Mouse (Mus musculus) lung, embryonic 16.5 days (tissue): ENCODE measurements around the gene Atp6v1a. TPM values are rescaled to one million over a fixed set of nuclear protein-coding genes. Genes with fewer than 3 reads are reported as not detected.

Experiments
- ATAC-seq: fragments of 200-750 bp; cut with Nextera tagmentation; 2 replicates; pipeline ENCODE4 v1.8.0; 2017; ENCODE audit warnings: low read depth, mild to moderate bottlenecking, moderate library complexity
- H3K27ac ChIP-seq: fragments of 300-500 bp; sonication (generic); 2 replicates; pipeline ENCODE4 v1.5.1; 2014; ENCODE audit warnings: mild to moderate bottlenecking, control low read depth, low read length
- H3K27me3 ChIP-seq: fragments of 300-500 bp; sonication (generic); 2 replicates; pipeline ENCODE4 v1.6.1; 2014; ENCODE audit warnings: low read depth, low read length, mixed read lengths; ENCODE audit not compliant: control insufficient read depth, insufficient read depth
- H3K36me3 ChIP-seq: fragments of 300-500 bp; sonication (generic); 2 replicates; pipeline ENCODE4 v1.6.1; 2014; ENCODE audit warnings: low read length; ENCODE audit not compliant: control insufficient read depth, insufficient read depth
- H3K4me1 ChIP-seq: fragments of 300-500 bp; sonication (generic); replicated peaks from 2 replicates; pipeline ENCODE4 v1.6.1; 2014; ENCODE audit warnings: low read length, mixed read lengths; ENCODE audit not compliant: control insufficient read depth, insufficient read depth
- H3K4me2 ChIP-seq: fragments of 300-500 bp; sonication (generic); 2 replicates; pipeline ENCODE4 v1.6.1; 2014; ENCODE audit warnings: low read depth, low read length, control low read depth
- H3K4me3 ChIP-seq: fragments of 300-500 bp; sonication (generic); 2 replicates; pipeline ENCODE4 v1.5.1; 2014; ENCODE audit warnings: mild to moderate bottlenecking, low read length, control low read depth
- H3K9ac ChIP-seq: fragments of 300-500 bp; sonication (generic); 2 replicates; pipeline ENCODE4 v1.6.1; 2014; ENCODE audit warnings: low read length, control low read depth
- H3K9me3 ChIP-seq: fragments of 300-500 bp; sonication (generic); 2 replicates; pipeline ENCODE4 v1.6.1; 2016; ENCODE audit warnings: low read length; ENCODE audit not compliant: control insufficient read depth
- WGBS: fragments of 180-500 bp; shearing (Covaris S2); extraction: QIAGEN DNeasy Blood & Tissue Kit; methylation state at CpG from one replicate; pipeline ENCODE4 v1.1.7; 2014; 5-methylcytosine and 5-hydroxymethylcytosine counted together
- polyA plus RNA-seq: library from polyadenylated mRNA; unstranded; fragments of >200 nt; fragmentation: Nextera tagmentation; extraction: Ambion mirVana; gene quantifications from 2 replicates; pipeline ENCODE4 v1.2.1, GENCODE M21; 2015

The Atp6v1a gene
- polyA plus RNA-seq, 1 experiment from 2014 or later: 69.2 TPM

DNA sequence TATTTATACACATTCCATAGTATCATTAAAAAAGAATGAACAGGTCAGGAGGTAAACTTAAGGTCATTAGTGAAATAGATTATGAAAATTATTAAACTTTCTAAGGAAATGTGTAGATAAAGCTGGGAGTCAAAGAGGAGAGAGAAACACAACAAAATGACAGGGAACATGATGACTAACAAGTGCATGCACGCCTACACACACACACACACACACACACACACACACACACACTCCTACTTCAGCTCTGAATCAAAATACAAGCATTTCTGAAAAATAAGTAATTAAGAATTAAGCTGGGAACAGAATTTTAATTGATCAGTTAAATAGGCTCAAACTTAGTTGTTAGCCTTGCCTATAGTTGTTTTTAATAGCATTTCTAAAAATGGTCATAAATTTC, 14.8 kb downstream of the Atp6v1a start:
- H3K27ac ChIP-seq: no peak overlapping the region
- no peaks in the 10 kb centered on the region for H3K9me3 ChIP-seq
- no peak overlapping the region for H3K4me3 ChIP-seq
- H3K4me1 ChIP-seq: no peaks in the 10 kb centered on the region; the same call in 1 of the 2 replicates
- H3K4me2 ChIP-seq: no peak overlapping the region
- H3K9ac ChIP-seq: no peak overlapping the region
- ATAC-seq: no peak
- H3K27me3 ChIP-seq: no peaks in the 10 kb centered on the region
- H3K36me3 ChIP-seq: no peaks in the 10 kb centered on the region
- WGBS: 87% methylated on average over 1 of the region's 1 CpGs

DNA sequence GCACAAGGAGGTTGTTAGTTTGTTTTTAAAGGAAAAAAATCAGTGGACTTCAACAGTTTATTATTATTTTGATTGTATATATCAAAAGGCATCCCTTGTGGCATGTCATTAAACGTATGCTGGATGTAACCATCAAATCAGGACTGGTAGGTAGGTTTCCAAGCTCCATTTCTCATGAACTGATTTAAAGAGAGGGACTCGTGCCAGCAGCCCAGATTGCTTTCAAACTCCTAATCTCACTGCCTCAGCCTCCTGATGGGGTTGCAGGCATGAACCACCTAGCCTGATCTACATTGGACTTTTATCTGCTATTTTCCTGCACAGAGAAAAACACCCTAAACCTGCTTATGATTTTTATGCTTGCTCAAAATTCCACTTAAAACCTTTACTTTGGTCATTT, 15.7 kb downstream of the Atp6v1a start:
- WGBS: 73% methylated on average over 2 of the region's 2 CpGs
- H3K36me3 ChIP-seq: no peaks in the 10 kb centered on the region
- no peak overlapping the region for H3K4me3 ChIP-seq
- H3K4me1 ChIP-seq: no peaks in the 10 kb centered on the region; the same call in 1 of the 2 replicates
- H3K9me3 ChIP-seq: no peaks in the 10 kb centered on the region
- H3K9ac ChIP-seq: no peak overlapping the region
- no peak overlapping the region for H3K27ac ChIP-seq
- ATAC-seq: no peak
- H3K27me3 ChIP-seq: no peaks in the 10 kb centered on the region
- no peak overlapping the region for H3K4me2 ChIP-seq

DNA sequence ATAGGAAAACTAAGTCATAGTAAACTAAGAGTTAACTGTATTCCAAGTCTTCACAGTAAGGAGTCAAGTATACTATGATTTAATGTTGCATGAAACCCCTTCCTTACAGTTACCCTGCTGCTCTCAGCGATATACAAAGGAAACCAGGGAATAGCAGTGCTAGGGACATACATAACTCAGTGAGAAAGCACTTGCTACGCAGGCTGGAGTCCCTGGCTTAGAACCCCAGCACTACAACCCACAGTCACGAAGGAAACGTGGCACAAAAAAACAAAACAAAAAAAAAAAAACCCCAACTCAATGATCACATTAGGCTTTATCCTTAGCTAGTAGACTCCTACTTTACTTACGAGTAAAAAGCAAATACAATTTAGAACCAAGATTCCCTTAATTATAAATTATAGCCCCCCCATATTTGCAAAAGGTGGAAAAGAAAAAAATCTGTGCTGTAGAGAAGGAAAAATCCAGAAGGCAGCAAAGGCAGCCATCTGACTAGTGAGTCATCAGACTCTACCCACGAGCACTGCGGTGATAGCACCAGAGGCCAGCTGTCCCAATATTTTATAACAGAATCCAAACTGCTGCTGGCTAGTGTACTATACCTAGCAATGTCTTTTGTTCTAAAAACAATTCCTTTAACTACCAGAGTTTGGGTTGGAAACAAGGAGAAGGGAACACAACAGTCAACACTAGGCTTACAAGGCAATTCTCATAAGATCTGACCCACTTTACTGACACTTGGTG, 16.4 kb downstream of the Atp6v1a start:
- H3K4me1 ChIP-seq: no peaks in the 10 kb centered on the region; the same call in 1 of the 2 replicates
- H3K4me3 ChIP-seq: no peak overlapping the region
- no peak overlapping the region for H3K4me2 ChIP-seq
- 85% methylated on average over 7 of the region's 7 CpGs for WGBS
- no peak for ATAC-seq
- H3K36me3 ChIP-seq: no peaks in the 10 kb centered on the region
- no peaks in the 10 kb centered on the region for H3K9me3 ChIP-seq
- H3K9ac ChIP-seq: no peak overlapping the region
- H3K27ac ChIP-seq: no peak overlapping the region
- H3K27me3 ChIP-seq: no peaks in the 10 kb centered on the region

DNA sequence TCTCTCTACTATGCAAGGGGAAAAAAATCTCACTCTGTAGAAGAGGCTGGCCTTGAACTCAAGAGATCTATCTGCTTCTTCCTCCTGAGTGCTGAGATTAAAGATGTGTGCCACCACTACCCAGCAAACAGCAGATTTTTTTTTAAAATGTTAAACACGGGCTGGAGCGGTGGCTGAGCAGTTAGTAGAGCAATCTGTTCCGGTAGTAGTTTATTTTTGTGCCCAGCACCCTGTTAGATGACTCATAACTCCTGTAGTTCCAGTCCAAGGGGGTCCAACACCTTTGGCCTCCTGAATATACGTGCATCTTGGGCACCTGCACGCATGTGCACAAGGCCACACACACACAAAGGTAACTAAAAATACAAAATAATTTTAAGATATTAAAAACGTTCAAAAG, 16.9 kb downstream of the Atp6v1a start:
- no peak overlapping the region for H3K4me2 ChIP-seq
- no peak for ATAC-seq
- no peak overlapping the region for H3K9ac ChIP-seq
- H3K36me3 ChIP-seq: no peaks in the 10 kb centered on the region
- no peaks in the 10 kb centered on the region for H3K9me3 ChIP-seq
- 66% methylated on average over 6 of the region's 6 CpGs for WGBS
- H3K27me3 ChIP-seq: no peaks in the 10 kb centered on the region
- H3K4me1 ChIP-seq: no peaks in the 10 kb centered on the region; the same call in 1 of the 2 replicates
- no peak overlapping the region for H3K4me3 ChIP-seq
- no peak overlapping the region for H3K27ac ChIP-seq

DNA sequence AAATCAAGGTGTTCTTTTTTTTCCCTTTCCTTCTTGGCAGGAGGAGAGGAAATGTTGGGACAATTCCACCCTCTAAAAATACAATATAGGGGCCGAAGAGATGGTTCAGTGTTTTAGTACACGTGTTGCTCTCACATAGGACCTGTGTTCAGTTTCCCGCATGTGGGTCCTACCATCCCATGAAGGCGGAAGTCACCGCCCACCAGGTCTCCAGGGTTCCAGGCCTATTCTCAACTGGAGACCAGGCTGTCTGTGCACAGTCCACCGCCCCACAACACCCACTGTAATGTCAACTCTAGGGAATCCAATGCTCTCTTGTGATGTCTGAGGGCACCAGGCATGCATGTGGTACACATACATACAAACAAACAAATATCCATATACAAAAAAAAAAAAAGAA, 17.4 kb downstream of the Atp6v1a start:
- no peak overlapping the region for H3K4me2 ChIP-seq
- no peaks in the 10 kb centered on the region for H3K27me3 ChIP-seq
- H3K4me3 ChIP-seq: no peak overlapping the region
- no peak overlapping the region for H3K9ac ChIP-seq
- no peaks in the 10 kb centered on the region; the same call in 1 of the 2 replicates for H3K4me1 ChIP-seq
- WGBS: 87% methylated on average over 6 of the region's 6 CpGs
- H3K9me3 ChIP-seq: no peaks in the 10 kb centered on the region
- H3K27ac ChIP-seq: no peak overlapping the region
- ATAC-seq: no peak
- H3K36me3 ChIP-seq: no peaks in the 10 kb centered on the region

DNA sequence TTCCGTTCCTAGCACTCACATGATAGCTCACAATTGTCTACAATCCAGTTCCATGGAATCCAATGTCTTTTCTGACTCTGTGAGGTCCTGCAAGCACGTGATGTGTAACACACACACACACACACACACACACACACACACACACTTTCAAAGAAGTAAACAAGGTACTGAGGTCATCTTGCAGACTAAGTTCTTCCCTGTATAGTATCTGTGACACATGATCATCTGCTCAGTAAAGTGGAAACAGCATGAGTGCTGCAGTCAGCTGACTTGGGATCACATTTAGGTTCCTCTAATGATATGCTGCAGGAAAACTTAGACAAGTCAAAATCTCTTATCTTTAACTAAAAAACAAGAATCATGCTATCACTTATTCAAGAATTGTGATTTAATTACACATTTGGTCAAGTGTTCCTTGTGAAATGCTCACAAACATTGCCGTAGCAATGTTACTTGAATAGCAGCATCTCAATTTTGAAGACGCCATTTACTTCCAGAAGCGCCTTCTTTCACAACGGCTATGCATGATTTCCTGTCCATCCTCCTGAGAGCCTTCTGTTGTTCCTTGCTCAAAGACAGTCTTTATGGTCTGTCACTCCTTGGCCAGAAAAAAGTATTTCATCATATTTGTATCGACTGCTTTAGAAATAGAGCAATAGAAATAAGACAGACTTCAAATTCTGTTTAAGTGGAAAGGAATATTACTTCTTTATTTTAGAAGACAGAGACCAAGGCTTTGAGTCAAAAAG, 19.6 kb downstream of the Atp6v1a start:
- WGBS: 82% methylated on average over 7 of the region's 7 CpGs
- no peak overlapping the region for H3K4me3 ChIP-seq
- ATAC-seq: no peak

DNA sequence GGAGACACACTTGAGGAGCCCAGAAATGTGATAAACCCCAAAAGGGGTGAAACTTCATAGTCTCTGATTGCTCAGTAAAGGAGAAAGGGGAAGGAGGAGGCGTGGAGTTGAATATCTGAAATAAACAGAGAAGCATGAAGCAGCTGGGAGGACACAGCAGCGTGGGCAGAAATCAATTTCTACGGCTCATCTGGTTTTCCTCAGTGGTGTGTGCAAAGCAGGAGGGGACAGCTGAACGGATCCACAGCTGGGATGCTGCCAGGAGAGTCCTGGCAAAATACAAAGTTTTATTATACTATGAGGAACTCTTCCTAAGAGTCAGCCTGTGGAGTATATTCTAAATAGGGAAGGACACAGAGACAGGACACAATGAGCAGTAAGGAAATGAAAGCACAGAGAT, 30.5 kb downstream of the Atp6v1a start:
- WGBS: 67% methylated on average over 4 of the region's 4 CpGs
- no peak overlapping the region for H3K4me3 ChIP-seq
- H3K27me3 ChIP-seq: no peaks in the 10 kb centered on the region
- no peak for ATAC-seq
- H3K36me3 ChIP-seq: peaks cover 41% of the 10 kb centered on the region
- H3K4me2 ChIP-seq: no peak overlapping the region
- no peak overlapping the region for H3K9ac ChIP-seq
- H3K4me1 ChIP-seq: no peaks in the 10 kb centered on the region
- H3K9me3 ChIP-seq: no peaks in the 10 kb centered on the region
- no peak overlapping the region for H3K27ac ChIP-seq

More for the DNA sequence above, 19.6 kb downstream of the Atp6v1a start:
- no peaks in the 10 kb centered on the region for H3K9me3 ChIP-seq
- H3K36me3 ChIP-seq: peaks cover 3% of the 10 kb centered on the region; the same call in 1 of the 2 replicates
- no peak overlapping the region for H3K9ac ChIP-seq
- no peaks in the 10 kb centered on the region for H3K27me3 ChIP-seq
- H3K4me1 ChIP-seq: no peaks in the 10 kb centered on the region
- no peak overlapping the region for H3K27ac ChIP-seq
- H3K4me2 ChIP-seq: no peak overlapping the region

DNA sequence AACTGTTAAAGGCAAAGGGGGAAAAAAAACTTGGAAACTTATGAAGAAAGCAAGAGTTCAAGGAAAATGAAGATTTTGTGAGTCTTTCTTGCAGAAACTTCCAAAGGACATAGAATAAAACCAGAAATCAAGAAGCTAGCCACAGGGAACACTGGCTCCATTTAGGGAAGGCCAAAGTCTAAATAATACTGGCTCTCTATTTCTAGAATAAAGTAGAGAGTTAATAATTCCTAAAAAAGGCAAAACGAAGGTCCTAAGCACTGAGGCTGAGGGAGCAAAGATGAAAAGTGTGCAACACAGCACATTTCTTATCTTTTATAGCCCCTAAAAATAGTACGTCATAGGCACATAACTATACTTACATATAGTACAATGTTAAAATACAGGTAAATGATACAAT, 34.3 kb downstream of the Atp6v1a start:
- H3K4me2 ChIP-seq: no peak overlapping the region
- H3K4me3 ChIP-seq: no peak overlapping the region
- peaks cover 59% of the 10 kb centered on the region for H3K36me3 ChIP-seq
- H3K27me3 ChIP-seq: no peaks in the 10 kb centered on the region
- ATAC-seq: no peak
- 97% methylated on average over 2 of the region's 2 CpGs for WGBS
- no peak overlapping the region for H3K9ac ChIP-seq
- H3K9me3 ChIP-seq: no peaks in the 10 kb centered on the region
- no peaks in the 10 kb centered on the region for H3K4me1 ChIP-seq
- no peak overlapping the region for H3K27ac ChIP-seq
